Mouse (Mus musculus): ENCODE measurements around the gene Enoph1.
A peak's percentile ranks its signal among the peaks of the same experiment; 100 is the strongest.

Enoph1 gene

DNA sequence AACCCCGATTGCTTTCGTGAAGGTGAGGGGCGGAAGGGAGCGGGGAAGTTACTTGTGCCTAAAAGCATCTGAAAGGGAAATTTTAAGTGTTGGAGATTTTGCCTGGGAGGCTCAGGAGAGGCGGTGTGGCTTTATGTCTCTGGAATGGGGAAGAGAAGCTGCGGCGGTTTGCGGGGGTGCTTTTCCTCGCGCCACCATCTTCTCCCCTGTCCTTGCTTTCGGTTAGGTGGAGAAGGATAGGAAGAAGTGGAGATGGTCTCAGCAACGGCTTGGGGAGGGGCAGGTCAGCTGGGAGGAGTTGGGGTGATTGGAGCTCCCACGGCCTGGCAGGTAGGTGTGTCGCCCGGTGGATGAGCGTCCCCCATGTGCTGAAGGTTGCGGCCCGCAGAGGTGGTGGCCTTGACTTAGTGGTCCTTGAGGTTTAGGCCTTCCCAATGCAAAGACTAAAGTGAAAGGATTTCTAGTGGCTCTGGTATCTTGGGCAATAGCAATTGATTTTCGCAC lies 548 bp downstream of the Enoph1 start:
- DNase-seq (ENCODE audit: low spot score in 2 of 2), result peak; percentile 45 to 48

DNA sequence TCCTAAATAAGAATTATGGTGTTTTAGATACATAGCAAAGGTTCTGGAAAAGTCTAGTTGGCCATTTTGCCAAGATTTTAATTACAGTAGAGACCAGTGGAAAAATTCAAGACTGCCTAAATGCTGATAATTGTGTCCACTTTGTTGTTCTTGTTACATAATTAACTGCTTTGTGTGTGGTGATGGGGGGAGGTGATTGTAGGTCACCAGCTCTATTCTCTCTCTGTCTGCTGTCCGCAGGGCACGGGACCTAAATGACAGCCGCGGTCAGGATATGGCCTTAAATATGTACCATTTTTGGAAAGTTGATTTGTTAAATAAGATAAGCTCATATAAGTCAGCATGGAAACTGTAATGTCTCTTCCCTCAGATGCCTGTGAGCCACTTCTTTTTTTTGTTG lies 1.5 kb downstream of the Enoph1 start:
- DNase-seq (ENCODE audit: low spot score in 2 of 2), result no peak

- DNase-seq (ENCODE audit: low spot score in 2 of 2), result no peak
Observed at GRCm38 (mm10) chr5:100042467-100042866, 2.7 kb downstream of the Enoph1 start.

- DNase-seq (ENCODE audit: low spot score in 2 of 2), result peak in 1 of 2 experiments; percentile 41
Observed at GRCm38 (mm10) chr5:100043361-100043760, 3.6 kb downstream of the Enoph1 start.

DNA sequence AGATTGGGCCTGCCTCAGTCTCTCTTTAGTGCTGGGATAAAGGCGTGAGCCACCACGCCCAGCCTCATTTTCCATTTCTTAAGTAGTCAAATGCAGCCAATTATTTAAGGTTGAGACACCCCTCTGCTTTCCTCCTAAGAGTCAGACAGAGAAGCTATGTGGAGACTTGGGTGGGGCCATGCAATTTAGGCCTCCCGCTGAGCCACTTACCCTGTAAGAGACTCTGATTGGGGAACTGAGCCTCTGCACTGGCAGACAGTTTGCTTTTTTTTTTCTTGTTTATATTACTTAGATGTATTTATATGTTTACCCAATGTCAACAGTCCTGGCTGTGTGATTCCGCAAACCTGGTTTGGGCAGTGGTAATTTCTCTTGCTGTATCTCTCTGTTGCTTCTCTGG lies 4.2 kb downstream of the Enoph1 start:
- DNase-seq (ENCODE audit: low spot score in 2 of 2), result no peak

GRCm38 (mm10) chr5:100044621-100045020 lies 4.8 kb downstream of the Enoph1 start:
- no peak for DNase-seq (ENCODE audit: low spot score in 2 of 2)

DNA sequence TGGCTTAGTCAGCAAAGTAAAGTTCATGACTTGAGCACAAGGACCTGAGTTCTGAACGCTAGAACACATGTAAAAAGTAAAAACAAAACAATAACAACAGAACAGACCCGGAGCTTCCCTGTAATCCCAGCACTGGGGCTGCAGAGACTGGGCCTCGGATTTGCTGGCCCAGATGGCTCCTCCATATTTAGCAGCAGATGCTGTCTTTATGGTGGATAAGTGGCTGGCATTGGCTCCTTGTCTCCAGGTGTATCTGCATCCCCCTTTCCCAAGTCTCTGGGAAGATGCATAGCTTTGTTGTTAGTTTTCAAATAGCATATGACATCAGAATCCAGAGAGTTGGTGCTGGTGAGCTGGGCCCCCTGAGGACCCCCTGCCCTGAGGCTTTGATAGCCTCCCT lies 6.3 kb downstream of the Enoph1 start:
- DNase-seq (ENCODE audit: low spot score in 2 of 2), result no peak

GRCm38 (mm10) chr5:100047143-100047640 lies 7.4 kb downstream of the Enoph1 start:
- DNase-seq (ENCODE audit: low spot score in 2 of 2), result no peak

- DNase-seq (ENCODE audit: low spot score in 2 of 2), result no peak
Observed at GRCm38 (mm10) chr5:100047871-100048270, 8.1 kb downstream of the Enoph1 start.

DNA sequence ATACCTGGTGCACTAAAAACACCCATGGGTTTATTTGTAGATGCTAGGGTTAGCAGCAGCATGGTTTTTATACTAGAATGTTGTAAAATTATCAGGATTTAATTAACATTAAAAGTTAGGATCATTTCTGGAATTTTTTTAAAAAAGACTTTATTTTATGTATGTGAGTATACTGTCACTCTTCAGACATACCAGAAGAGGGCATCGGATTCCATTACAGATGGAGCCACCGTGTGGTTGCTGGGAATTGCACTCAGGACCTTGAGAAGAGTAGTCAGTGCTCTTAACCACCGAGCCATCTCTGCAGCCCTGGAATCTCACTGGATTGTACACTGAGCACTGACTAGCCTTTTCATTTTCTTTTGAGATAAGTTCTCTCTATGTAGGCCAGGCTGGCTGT lies 10.1 kb downstream of the Enoph1 start:
- no peak for DNase-seq (ENCODE audit: low spot score in 2 of 2)

- DNase-seq (ENCODE audit: low spot score in 2 of 2), result no peak
Observed at GRCm38 (mm10) chr5:100052728-100053127, 12.9 kb downstream of the Enoph1 start.

DNA sequence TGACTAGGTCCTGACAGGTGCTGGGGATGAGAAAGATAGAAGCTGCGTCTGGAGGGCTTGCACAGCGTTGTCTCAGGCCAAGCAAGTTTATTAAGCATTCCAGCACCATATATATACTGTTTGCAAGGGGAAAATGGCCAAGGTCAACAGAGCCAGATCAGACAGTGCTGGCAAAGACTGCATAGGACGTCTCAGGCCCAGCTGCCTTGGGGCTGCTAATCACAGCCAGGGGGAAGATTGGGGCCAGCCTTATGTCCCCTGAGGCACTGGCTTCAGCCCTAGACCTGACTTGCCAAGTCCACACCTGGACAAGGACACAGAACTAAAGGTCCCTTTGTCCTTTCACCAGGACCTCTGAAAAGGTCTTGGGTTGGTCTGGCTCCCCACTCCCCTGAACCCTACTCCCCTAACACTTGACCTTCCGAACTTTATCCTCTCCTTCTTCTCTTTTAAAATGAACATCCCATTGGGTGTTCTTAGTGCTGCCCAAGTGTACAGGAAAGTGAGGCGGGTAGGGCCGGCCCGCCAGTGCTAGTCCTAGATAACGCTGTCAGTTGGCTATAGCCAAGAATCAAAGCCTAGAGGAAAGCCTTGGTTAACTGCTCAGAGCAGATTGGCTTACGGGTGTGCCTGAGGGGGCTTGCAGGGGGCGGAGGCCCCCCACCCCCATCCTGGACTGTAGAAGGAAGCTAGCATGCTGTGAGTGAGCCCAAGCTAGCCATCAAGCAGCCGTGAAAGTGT lies 15.2 kb downstream of the Enoph1 start:
- DNase-seq (ENCODE audit: low spot score in 2 of 2), result no peak

DNA sequence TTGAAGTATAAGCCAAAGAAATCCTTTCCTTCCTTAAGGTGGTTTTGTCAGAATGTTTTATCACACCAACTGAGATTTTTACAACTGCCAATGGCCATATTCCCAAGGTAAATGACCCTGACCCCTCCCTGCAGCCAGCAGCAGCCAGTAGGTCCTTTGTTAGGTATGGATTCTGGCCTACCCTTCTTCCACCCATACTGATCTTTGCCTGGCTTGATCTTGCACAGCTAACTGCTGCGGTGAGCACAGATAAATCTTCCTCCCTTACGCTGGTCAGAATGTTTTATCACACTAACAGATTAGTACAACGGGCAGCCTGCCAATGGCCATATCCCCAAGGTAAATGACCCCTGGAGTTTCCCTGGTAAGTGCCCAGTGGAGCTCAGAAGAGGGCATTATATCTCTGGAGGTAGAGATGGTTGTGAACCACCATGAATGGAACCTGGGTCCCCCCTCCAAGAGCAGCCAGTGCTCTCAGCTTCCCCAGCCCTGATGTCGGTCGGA lies 16.1 kb downstream of the Enoph1 start:
- DNase-seq (ENCODE audit: low spot score in 2 of 2), result no peak

- DNase-seq (ENCODE audit: low spot score in 2 of 2), result no peak
Observed at GRCm38 (mm10) chr5:100057461-100058209, 17.9 kb downstream of the Enoph1 start.

DNA sequence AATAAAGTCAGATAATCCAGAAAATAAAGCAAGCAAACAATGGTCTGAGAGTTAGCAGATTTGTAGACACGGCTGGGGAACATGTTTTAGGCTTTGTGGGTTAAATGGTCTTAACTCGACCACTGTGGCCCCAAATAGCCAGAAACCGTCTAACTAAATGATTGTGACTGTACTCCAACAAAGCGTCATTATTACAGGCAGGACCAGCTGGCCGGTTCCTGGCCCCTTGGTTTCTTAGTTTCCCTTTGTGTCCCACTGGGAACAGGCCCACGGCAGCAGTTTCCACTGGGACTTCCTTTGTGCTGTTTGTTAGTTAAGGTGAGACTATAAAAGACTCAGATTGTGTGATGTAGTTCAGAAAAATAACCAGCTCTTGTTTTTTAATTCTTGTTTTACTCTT lies 18.9 kb downstream of the Enoph1 start:
- no peak for DNase-seq (ENCODE audit: low spot score in 2 of 2)

- no peak for DNase-seq (ENCODE audit: low spot score in 2 of 2)
Observed at GRCm38 (mm10) chr5:100059326-100059725, 19.5 kb downstream of the Enoph1 start.

- no peak for DNase-seq (ENCODE audit: low spot score in 2 of 2)
Observed at GRCm38 (mm10) chr5:100060876-100061275, 21.1 kb downstream of the Enoph1 start.

DNA sequence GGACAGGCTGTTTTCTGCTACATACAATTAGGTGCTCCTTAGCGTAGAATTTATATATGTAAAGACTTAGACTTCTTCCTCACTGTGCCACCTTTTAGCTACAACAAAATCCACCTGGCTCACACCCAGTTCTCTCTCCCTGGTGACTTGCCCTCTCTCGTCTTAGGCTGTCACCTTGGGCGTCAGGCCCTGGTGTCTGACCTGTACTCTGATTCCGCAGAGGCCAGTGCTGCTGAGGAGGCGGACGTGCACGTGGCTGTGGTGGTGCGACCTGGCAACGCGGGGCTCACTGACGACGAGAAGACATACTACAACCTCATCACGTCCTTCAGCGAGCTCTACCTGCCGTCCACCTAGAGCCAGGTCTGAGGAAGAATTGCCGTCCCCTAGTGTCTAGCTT lies 27.8 kb downstream of the Enoph1 start:
- DNase-seq (ENCODE audit: low spot score in 2 of 2), result no peak

DNA sequence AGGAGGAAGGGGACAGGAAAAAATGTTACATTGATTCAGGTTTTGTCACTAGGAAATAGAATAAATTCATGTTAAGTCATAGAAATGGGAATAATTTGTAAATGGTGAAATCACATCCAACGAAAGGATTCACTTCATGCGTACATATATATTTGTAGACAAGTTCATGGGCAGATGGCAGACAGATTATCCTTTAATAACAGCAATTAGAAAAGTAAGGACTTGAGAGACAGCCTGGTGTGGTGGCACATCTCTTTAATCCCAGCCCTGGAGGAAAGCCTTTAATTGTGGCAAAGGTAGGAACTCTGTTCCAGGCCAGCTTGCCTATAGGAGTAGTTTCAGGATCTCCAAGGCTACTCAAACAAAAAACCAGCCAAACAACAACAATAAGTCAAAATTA lies 29.7 kb downstream of the Enoph1 start:
- no peak for DNase-seq (ENCODE audit: low spot score in 2 of 2)

DNA sequence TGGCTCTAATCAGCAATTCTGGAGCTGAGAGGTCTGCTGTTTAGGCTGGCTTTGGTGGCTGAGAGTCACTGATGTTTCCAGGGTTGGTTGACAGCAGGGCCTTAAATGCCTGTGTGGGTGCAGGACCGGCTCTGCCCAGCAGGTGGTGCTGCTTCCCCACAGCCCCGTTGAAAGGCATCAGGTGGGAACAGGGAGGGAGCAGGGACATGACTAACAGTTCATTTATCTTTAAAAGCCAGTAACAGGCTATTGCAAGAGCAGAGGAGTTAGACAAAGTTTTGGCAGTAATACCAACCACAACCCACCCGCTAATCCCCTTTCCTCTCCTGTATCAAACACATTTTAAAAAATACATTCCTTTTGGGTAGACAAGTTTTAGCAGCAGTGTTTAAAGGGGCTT lies 30.5 kb downstream of the Enoph1 start:
- DNase-seq (ENCODE audit: low spot score in 2 of 2), result peak; percentile 61 to 82

GRCm38 (mm10) chr5:100071541-100071940 lies 31.8 kb downstream of the Enoph1 start:
- no peak for DNase-seq (ENCODE audit: low spot score in 2 of 2)

GRCm38 (mm10) chr5:100072557-100072956 lies 32.8 kb downstream of the Enoph1 start:
- no peak for DNase-seq (ENCODE audit: low spot score in 2 of 2)

DNA sequence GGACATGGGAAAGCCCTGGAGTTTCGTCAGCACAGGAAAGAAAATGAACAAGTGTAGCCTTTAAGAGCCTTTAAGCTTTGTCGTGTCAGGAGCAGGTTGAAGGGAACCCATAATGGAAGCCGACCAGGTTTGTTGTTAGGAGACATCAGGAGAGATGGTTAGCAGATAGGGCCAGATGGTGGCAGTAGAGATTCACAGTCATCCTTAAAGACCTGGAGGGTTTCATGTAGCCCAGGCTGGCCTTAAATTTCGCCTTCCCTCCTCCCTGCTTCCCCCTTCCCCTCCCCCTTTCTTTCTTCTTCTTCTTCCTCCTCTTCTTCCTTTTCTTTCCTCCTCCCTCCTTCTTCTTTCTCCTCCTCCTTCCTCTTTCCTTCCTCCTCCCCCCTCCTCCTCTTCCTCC lies 34.8 kb downstream of the Enoph1 start:
- no peak for DNase-seq (ENCODE audit: low spot score in 2 of 2)

Data from frontal cortex, postnatal 10 days (tissue).